In the genomic region with DNA sequence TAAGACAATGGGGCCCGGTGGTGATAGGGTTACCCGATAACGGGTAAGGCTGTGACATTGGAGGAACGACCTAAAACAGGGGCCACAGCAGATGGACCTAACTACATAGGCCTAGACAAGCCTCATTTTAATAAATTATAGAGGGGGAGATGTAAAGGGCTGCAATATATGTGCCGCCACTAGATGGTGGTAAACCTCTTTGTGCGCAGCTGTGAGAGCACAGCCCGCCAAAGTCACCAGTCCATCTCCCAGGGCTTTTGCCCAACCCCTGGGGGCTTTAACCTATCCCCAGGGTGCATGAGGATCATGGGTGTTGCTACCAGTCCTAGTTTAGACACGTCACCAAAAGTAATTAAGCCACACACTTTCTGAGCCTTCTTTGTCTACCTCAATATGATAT, we compare ENCODE assay signal across 8 mouse cellular contexts. TPM values are rescaled to one million over a fixed set of nuclear protein-coding genes. Genes with fewer than 3 reads are reported as not detected.
DNase-seq lines count a peak whose midpoint lies in the region; ATAC-seq lines count a peak whose summit lies in the region.
"Not testable (repeated sequence)": the region's sequence is repeated elsewhere in the genome, so short reads cannot be mapped to it uniquely, and the experiment has no call there.
"Had no signal": no experiment of that assay in that cellular context is flagged by ENCODE, and none has a peak within 500 bp of the region (broad histone marks: within the 10 kb centered on the region; RNA-seq: fewer than 3 reads in every experiment).

No protein-coding gene starts in this region.

- intact Hi-C loops in left cerebral cortex, postnatal 14 days (cut with DNase I): not testable (repeated sequence)

- DNase-seq in adipocyte (ENCODE audit: low spot score): peak; percentile 26
- DNase-seq in embryo, embryonic 9.5 days (ENCODE audit: extremely low spot score): peak; percentile 47
- peak; percentile 10 to 51 for DNase-seq in heart, adult 18-20 months
- peak; percentile 2 to 34 for DNase-seq in kidney, adult 8-10 months
- peak; percentile 18 to 51 for DNase-seq in left cerebral cortex, postnatal 14 days (ENCODE audit: low spot score in 2 of 2)
- DNase-seq in right cerebral cortex, postnatal 4 days: peak; percentile 47

- peak; percentile 76 for ATAC-seq in megakaryocyte progenitor cell, adult 5-6 weeks (replicated peaks; ENCODE audit: poor library complexity)

RNA-seq across cellular contexts. Expression of gene Gm8113, which starts 7.8 kb away (rescaled TPM):
- total RNA-seq in heart, adult 18-20 months (2021): 1 to 10 TPM; 4.2 to 4.5 TPM
- total RNA-seq in left cerebral cortex, postnatal 14 days (2021): under 1 TPM in 1 of 2 experiments, not detected in 1; 0.17 TPM
- total RNA-seq in megakaryocyte progenitor cell, adult 5-6 weeks (2015): 6.4 and 7.1 TPM in 2 replicates
- total RNA-seq in megakaryocyte progenitor cell, adult 5-6 weeks (2017): 4.0 and 5.6 TPM in 2 replicates

RNA-seq across cellular contexts. Expression of gene Ear10, which starts 9.6 kb away (rescaled TPM):
- not detected for total RNA-seq in heart, adult 18-20 months (2021)
- not detected for total RNA-seq in left cerebral cortex, postnatal 14 days (2021)
- not detected in 2 replicates for total RNA-seq in megakaryocyte progenitor cell, adult 5-6 weeks (2015)
- total RNA-seq in megakaryocyte progenitor cell, adult 5-6 weeks (2017): not detected in 2 replicates
- total RNA-seq: heart, postnatal 25 days had no signal

RNA-seq across cellular contexts. Expression of gene Ang5, which starts 23.9 kb away (rescaled TPM):
- total RNA-seq in heart, adult 18-20 months (2021): not detected
- not detected for total RNA-seq in left cerebral cortex, postnatal 14 days (2021)
- total RNA-seq in megakaryocyte progenitor cell, adult 5-6 weeks (2015): not detected in 2 replicates
- not detected in 2 replicates for total RNA-seq in megakaryocyte progenitor cell, adult 5-6 weeks (2017)
- total RNA-seq: heart, postnatal 25 days had no signal

RNA-seq across cellular contexts. Expression of gene Ear1, which starts 57.7 kb away (rescaled TPM):
- not detected for total RNA-seq in heart, adult 18-20 months (2021)
- not detected for total RNA-seq in left cerebral cortex, postnatal 14 days (2021)
- total RNA-seq in megakaryocyte progenitor cell, adult 5-6 weeks (2015): 13.2 and 15.2 TPM in 2 replicates
- 10.0 and 21.5 TPM in 2 replicates for total RNA-seq in megakaryocyte progenitor cell, adult 5-6 weeks (2017)
- total RNA-seq: heart, postnatal 25 days had no signal

Comparison
In these comparisons a context has a peak if more than half of its experiments do, and no peak if none do; other contexts are left out.
1. Peak in every context shown above with its lines: DNase-seq and ATAC-seq.
2. RNA of gene Gm8113, which starts 7.8 kb away (total RNA-seq): 4.0 to 7.1 TPM in megakaryocyte progenitor cell, adult 5-6 weeks and 4.2 to 4.5 TPM in heart, adult 18-20 months; 0.17 TPM in left cerebral cortex, postnatal 14 days; every median in the first group is over 4 times any median in the second.